Mouse (Mus musculus) stomach, postnatal 0 days (tissue): ENCODE results near the gene Hspa4l. TPM values are rescaled to one million over a fixed set of nuclear protein-coding genes. Genes with fewer than 3 reads are reported as not detected.
A peak's percentile ranks its signal among the peaks of the same experiment; 100 is the strongest.
"Not testable (repeated sequence)": the region's sequence is repeated elsewhere in the genome, so short reads cannot be mapped to it uniquely, and the experiment has no call there.

ENCODE experiments used
- ATAC-seq: fragments of 200-750 bp; cut with Nextera tagmentation; 2 replicates; pipeline ENCODE4 v1.8.0; 2017; ENCODE audit not compliant: low FRiP score, low TSS enrichment
- DNase-seq: peaks from one replicate; pipeline ENCODE4 v3.0.0-alpha.2; 2016; ENCODE audit warnings: low spot score
- H3K27ac ChIP-seq: fragments of 300-500 bp; sonication (generic); replicated peaks from 2 replicates; pipeline ENCODE4 v1.5.1; 2014; ENCODE audit warnings: mild to moderate bottlenecking, control low read depth
- H3K27me3 ChIP-seq: fragments of 300-500 bp; sonication (generic); 2 replicates; pipeline ENCODE4 v1.6.1; 2014; ENCODE audit warnings: low read length; ENCODE audit not compliant: control insufficient read depth, insufficient read depth
- H3K36me3 ChIP-seq: fragments of 300-500 bp; sonication (generic); 2 replicates; pipeline ENCODE4 v1.6.1; 2014; ENCODE audit warnings: low read length, mixed read lengths; ENCODE audit not compliant: control insufficient read depth, insufficient read depth
- H3K4me1 ChIP-seq: fragments of 300-500 bp; sonication (generic); replicated peaks from 2 replicates; pipeline ENCODE4 v1.6.1; 2014; ENCODE audit warnings: antibody characterized with exemption; ENCODE audit not compliant: control insufficient read depth, insufficient read depth
- H3K4me2 ChIP-seq: fragments of 300-500 bp; sonication (generic); replicated peaks from 2 replicates; pipeline ENCODE4 v1.6.1; 2014; ENCODE audit warnings: low read depth, mild to moderate bottlenecking, control low read depth, moderate library complexity
- H3K4me3 ChIP-seq: fragments of 300-500 bp; sonication (generic); 2 replicates; pipeline ENCODE4 v1.5.1; 2014; ENCODE audit warnings: low read depth, low read length, control low read depth
- H3K9ac ChIP-seq: fragments of 300-500 bp; sonication (generic); 2 replicates; pipeline ENCODE4 v1.6.1; 2014; ENCODE audit warnings: mild to moderate bottlenecking, low read length, control low read depth, mixed read lengths
- H3K9me3 ChIP-seq: fragments of 300-500 bp; sonication (generic); 2 replicates; pipeline ENCODE4 v1.6.1; 2016; ENCODE audit warnings: low read length; ENCODE audit not compliant: control insufficient read depth
- CTCF ChIP-seq: IDR thresholded peaks from 2 replicates; pipeline ENCODE4 v1.5.1; 2016; ENCODE audit warnings: antibody characterized with exemption, low read depth, mild to moderate bottlenecking, moderate library complexity
- EP300 ChIP-seq: optimal IDR thresholded peaks from 2 replicates; pipeline ENCODE3; 2016; ENCODE audit warnings: antibody characterized with exemption
- WGBS: fragments of 180-500 bp; shearing (Covaris S2); extraction: QIAGEN DNeasy Blood & Tissue Kit; methylation state at CpG from one replicate; pipeline ENCODE4 v1.1.7; 2014; 5-methylcytosine and 5-hydroxymethylcytosine counted together
- polyA plus RNA-seq: library from polyadenylated mRNA; unstranded; fragments of >200 nt; fragmentation: Nextera tagmentation; extraction: Ambion mirVana; gene quantifications from 2 replicates; pipeline ENCODE4 v1.2.1, GENCODE M21; 2015

Hspa4l gene
- polyA plus RNA-seq, 1 experiment from 2014 or later = 8.9 TPM

DNA sequence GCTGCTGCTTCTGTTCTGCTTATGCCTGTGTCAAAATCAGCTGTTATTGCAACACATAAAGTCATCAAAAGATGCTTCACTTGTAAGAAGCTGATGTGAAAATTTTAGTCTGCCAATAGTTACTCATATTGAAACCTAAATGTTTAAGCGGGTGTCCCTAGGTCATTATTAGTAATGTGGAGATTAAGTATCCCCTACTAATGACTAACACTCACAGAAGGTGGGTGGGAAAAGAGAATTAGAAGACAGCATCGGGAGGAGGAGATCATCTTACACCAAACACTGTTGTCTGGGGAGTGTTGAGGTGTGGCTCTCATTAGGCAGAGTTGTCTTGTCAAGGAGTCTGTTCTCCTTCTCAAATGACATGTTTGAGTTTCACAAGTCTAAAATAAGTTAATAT is 62.6 kb downstream of the Hspa4l start:
- no peaks in the 10 kb centered on the region for H3K27me3 ChIP-seq
- H3K36me3 ChIP-seq = 0 out of 2 replicates have a peak, but pooled peaks cover 3% of the 10 kb centered on the region
- no peak overlapping the region for H3K4me3 ChIP-seq
- no peak overlapping the region for H3K9ac ChIP-seq
- TF ChIP-seq EP300 = no peak
- no peak for TF ChIP-seq CTCF
- DNase-seq (no peak), ATAC-seq (no peak)
- WGBS = 61% methylated on average over 2 of the region's 2 CpGs
- no peaks in the 10 kb centered on the region for H3K9me3 ChIP-seq
- no peak overlapping the region for H3K27ac ChIP-seq
- no peak overlapping the region for H3K4me2 ChIP-seq
- no peaks in the 10 kb centered on the region for H3K4me1 ChIP-seq

DNA sequence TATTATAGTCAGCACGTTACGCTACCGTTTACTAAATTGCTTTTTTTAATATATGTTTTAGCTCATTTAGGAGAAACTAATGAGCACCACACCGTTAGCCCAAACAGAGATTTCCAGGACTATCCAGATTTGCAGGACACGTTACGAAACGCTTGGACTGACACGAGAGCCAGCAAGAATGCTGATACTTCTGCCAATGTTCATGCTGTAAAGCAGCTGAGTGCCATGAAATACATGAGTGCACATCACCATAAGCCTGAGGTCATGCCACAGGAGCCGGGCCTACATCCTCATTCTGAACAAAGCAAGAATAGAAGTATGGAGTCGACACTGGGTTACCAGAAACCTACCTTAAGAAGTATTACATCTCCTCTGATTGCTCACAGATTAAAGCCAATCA is 64.4 kb downstream of the Hspa4l start:
- no peak for DNase-seq
- TF ChIP-seq CTCF (no peak), EP300 (no peak)
- H3K27me3 ChIP-seq = no peaks in the 10 kb centered on the region
- H3K9ac ChIP-seq = no peak overlapping the region
- H3K4me2 ChIP-seq = no peak overlapping the region
- ATAC-seq = no peak
- WGBS = 93% methylated on average over 10 of the region's 10 CpGs
- no peak overlapping the region for H3K4me3 ChIP-seq
- no peaks in the 10 kb centered on the region for H3K9me3 ChIP-seq
- 0 out of 2 replicates have a peak, but pooled peaks cover 3% of the 10 kb centered on the region for H3K36me3 ChIP-seq
- no peaks in the 10 kb centered on the region for H3K4me1 ChIP-seq
- no peak overlapping the region for H3K27ac ChIP-seq

DNA sequence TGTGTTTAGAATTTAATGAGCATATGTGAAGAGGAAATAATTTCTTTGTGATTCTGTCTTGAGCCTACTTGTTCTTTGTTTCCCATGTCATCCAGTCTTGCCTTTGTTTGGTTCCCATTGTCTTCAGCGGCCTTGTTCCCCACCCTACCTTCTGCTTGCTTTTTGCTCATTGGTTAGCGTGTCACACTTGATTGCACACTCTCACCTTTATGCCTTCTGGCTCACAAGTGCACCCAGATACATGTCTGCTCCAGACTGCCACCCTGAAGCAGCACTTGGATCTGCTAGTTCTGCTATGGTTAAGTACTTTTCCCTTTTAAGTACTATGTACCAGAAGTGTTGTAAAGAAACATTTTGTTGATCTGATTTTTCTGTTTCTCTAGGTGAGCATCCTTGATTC is 65.6 kb downstream of the Hspa4l start:
- no peak for ATAC-seq
- 0 out of 2 replicates have a peak, but pooled peaks cover 3% of the 10 kb centered on the region for H3K36me3 ChIP-seq

DNA sequence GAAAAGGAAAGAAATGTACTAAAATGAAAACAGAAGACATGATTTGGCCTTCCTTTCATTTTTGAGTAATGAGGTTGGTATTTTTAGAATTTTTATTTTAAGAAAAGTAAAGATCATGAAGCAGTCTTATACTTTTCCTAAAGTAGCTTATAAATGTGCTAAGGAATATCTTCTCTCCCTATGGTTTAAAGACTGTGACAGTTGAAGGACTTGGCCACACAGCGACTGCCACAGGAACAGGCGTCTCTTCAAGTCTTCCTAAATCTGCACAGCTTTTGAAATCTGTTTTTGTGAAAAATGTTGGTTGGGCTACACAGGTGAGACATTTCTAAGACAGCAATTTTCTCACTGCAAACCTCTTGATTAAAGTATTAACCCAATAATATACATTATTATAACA is 69.0 kb downstream of the Hspa4l start:
- Histone ChIP-seq H3K27ac (no peak overlapping the region), H3K4me1 (no peaks in the 10 kb centered on the region), H3K9ac (no peak overlapping the region), H3K36me3 (no peaks in the 10 kb centered on the region), H3K27me3 (no peaks in the 10 kb centered on the region), H3K4me3 (no peak overlapping the region), H3K9me3 (no peaks in the 10 kb centered on the region), H3K4me2 (no peak overlapping the region)
- TF ChIP-seq EP300 = no peak
- TF ChIP-seq CTCF = no peak
- 98% methylated on average over 2 of the region's 2 CpGs for WGBS
- DNase-seq = no peak
- ATAC-seq = no peak

More for the DNA sequence above, 65.6 kb downstream of the Hspa4l start:
- DNase-seq = no peak
- Histone ChIP-seq H3K27me3 (no peaks in the 10 kb centered on the region), H3K9ac (no peak overlapping the region), H3K4me3 (no peak overlapping the region), H3K4me1 (no peaks in the 10 kb centered on the region), H3K4me2 (no peak overlapping the region), H3K27ac (no peak overlapping the region), H3K9me3 (no peaks in the 10 kb centered on the region)
- TF ChIP-seq EP300 (no peak), CTCF (no peak)
- WGBS = 80% methylated on average over 2 of the region's 2 CpGs

DNA sequence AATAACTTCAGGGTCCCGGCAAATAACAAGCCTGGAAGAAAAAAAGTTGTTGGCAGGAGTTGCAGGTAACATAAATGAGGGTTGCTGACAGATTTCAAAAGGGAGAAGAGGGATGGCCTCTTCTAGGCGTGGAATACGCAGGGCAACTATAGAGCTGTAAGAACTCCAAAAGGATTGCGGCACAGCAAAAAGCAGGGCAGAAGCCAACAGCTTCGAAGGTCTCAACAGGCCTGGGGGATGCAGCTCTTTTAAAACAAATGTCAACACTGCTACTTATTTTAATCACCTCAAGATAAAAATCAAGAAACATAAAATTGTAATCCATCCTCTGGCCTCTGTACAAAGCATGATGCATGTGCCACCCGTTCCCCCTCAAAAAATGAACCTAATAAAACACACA is 101.2 kb downstream of the Hspa4l start:
- not testable (repeated sequence) for H3K36me3 ChIP-seq, H3K9me3 ChIP-seq, DNase-seq, H3K4me1 ChIP-seq, H3K27me3 ChIP-seq, ATAC-seq, H3K9ac ChIP-seq, H3K27ac ChIP-seq
- Histone ChIP-seq H3K4me3 (0 out of 2 replicates have a peak overlapping the region, but pooled peaks have one; percentile 43), H3K4me2 (peak overlapping the region; percentile 52; the same call in 1 of the 2 replicates)
- WGBS = 69% methylated on average over 5 of the region's 6 CpGs

Other genes with a start within 250 kb of the Hspa4l start
- 0.87 and 1.0 TPM in 2 replicates for gene Intu, start 213.2 kb upstream of the Hspa4l start, polyA plus RNA-seq
- not detected in 2 replicates for gene Slc25a31, start 35.6 kb upstream of the Hspa4l start, polyA plus RNA-seq
- gene Plk4, start 55.5 kb downstream of the Hspa4l start, polyA plus RNA-seq = 9.2 and 13.0 TPM in 2 replicates
- gene Mfsd8, start 102.4 kb downstream of the Hspa4l start, polyA plus RNA-seq = 5.9 and 6.1 TPM in 2 replicates
- 5.1 and 5.7 TPM in 2 replicates for gene Abhd18, start 102.5 kb downstream of the Hspa4l start, polyA plus RNA-seq
- 0.06 and 0.08 TPM in 2 replicates for gene 1700034I23Rik, start 158.0 kb downstream of the Hspa4l start, polyA plus RNA-seq
- gene Larp1b, start 205.3 kb downstream of the Hspa4l start, polyA plus RNA-seq = 10.7 and 10.8 TPM in 2 replicates